21 mouse cellular contexts compared by ENCODE assay signal in genomic region chr7:145019137-145019536, GRCm38 (mm10).
A peak's percentile ranks its signal among the peaks of the same experiment; 100 is the strongest.
DNase-seq lines count a peak whose midpoint lies in the region; ATAC-seq and TF ChIP-seq lines count a peak whose summit lies in the region.
"Had no signal": no experiment of that assay in that cellular context is flagged by ENCODE, and none has a peak within 500 bp of the region (broad histone marks: within the 10 kb centered on the region; RNA-seq: fewer than 3 reads in every experiment).

No protein-coding gene starts in this region.

- DNase-seq in hindbrain, postnatal 0 days (ENCODE audit: low spot score): peak; percentile 36
- peak; percentile 45 for DNase-seq in brain, adult 2 months (ENCODE audit: low read depth, low spot score)
- peak; percentile 11 to 40 for DNase-seq in layer of hippocampus, adult 8-10 months (ENCODE audit: low spot score in 2 of 2)
- peak; percentile 67 to 78 for DNase-seq in right cerebral cortex, postnatal 10 days (ENCODE audit: low spot score in 2 of 2)
- DNase-seq in gastrocnemius, postnatal 14 days: no peak
- no peak for DNase-seq in kidney, postnatal 14 days
- DNase-seq: adrenal gland, postnatal 36 days; cerebellum, adult 18-20 months; cerebellum, postnatal 25 days; embryo, embryonic 11 days; gastrocnemius, postnatal 25 days; kidney, adult 9 months; kidney, postnatal 36 days; thymus, postnatal 36 days had no signal

- no peak overlapping the region for H3K9ac ChIP-seq in hindbrain, postnatal 0 days (replicated peaks; ENCODE audit: low read length)
- no peak overlapping the region for H3K9ac ChIP-seq in hindbrain, embryonic 13.5 days
- H3K9ac ChIP-seq: limb, embryonic 15.5 days; liver, embryonic 15.5 days; midbrain, embryonic 12.5 days; neural tube, embryonic 13.5 days had no signal

- 0 out of 2 replicates have a peak, but pooled peaks cover 3% of the 10 kb centered on the region for H3K4me1 ChIP-seq in hindbrain, postnatal 0 days (ENCODE audit: insufficient read depth, low read length)
- peaks cover 10% of the 10 kb centered on the region for H3K4me1 ChIP-seq in hindbrain, embryonic 13.5 days (replicated peaks)
- H3K4me1 ChIP-seq: limb, embryonic 15.5 days; liver, embryonic 15.5 days had no signal

- no peaks in the 10 kb centered on the region for H3K27me3 ChIP-seq in hindbrain, postnatal 0 days (ENCODE audit: insufficient read depth, low read length)
- 0 out of 2 replicates have a peak, but pooled peaks cover 3% of the 10 kb centered on the region for H3K27me3 ChIP-seq in hindbrain, embryonic 13.5 days
- H3K27me3 ChIP-seq: limb, embryonic 15.5 days; liver, embryonic 15.5 days; midbrain, embryonic 12.5 days; neural tube, embryonic 13.5 days had no signal

- no peak overlapping the region for H3K4me2 ChIP-seq in hindbrain, postnatal 0 days (ENCODE audit: low read depth, low read length)
- no peak overlapping the region for H3K4me2 ChIP-seq in hindbrain, embryonic 13.5 days
- H3K4me2 ChIP-seq: limb, embryonic 15.5 days; liver, embryonic 15.5 days; midbrain, embryonic 12.5 days; neural tube, embryonic 13.5 days had no signal

- TF ChIP-seq CTCF in hindbrain, postnatal 0 days (IDR thresholded peaks at IDR 0.05; ENCODE audit: low read depth): no peak

- no peaks in the 10 kb centered on the region for H3K36me3 ChIP-seq in hindbrain, postnatal 0 days (ENCODE audit: insufficient read depth, low read length)
- H3K36me3 ChIP-seq in hindbrain, embryonic 13.5 days: no peaks in the 10 kb centered on the region
- H3K36me3 ChIP-seq: hindbrain, embryonic 10.5 days; limb, embryonic 15.5 days; liver, embryonic 15.5 days; midbrain, embryonic 12.5 days; neural tube, embryonic 13.5 days had no signal

- intact Hi-C loops in gastrocnemius, postnatal 14 days (cut with DNase I; ENCODE audit: low total_unique reads): no loop called here

- H3K9me3 ChIP-seq in hindbrain, postnatal 0 days (ENCODE audit: low read length): no peaks in the 10 kb centered on the region
- H3K9me3 ChIP-seq in hindbrain, embryonic 13.5 days: no peaks in the 10 kb centered on the region
- H3K9me3 ChIP-seq: hindbrain, embryonic 10.5 days; limb, embryonic 15.5 days; liver, embryonic 15.5 days; midbrain, embryonic 12.5 days; neural tube, embryonic 13.5 days had no signal

- no peak for ATAC-seq in hindbrain, postnatal 0 days
- ATAC-seq in hindbrain, embryonic 13.5 days (ENCODE audit: low FRiP score): no peak

- WGBS in hindbrain, postnatal 0 days: 64% methylated on average over 2 of the region's 2 CpGs
- 87% methylated on average over 2 of the region's 2 CpGs for WGBS in hindbrain, embryonic 13.5 days

- no peak overlapping the region for H3K27ac ChIP-seq in hindbrain, postnatal 0 days
- no peak overlapping the region for H3K27ac ChIP-seq in hindbrain, embryonic 13.5 days
- H3K27ac ChIP-seq: hindbrain, embryonic 10.5 days; limb, embryonic 15.5 days; liver, embryonic 15.5 days; macrophage; midbrain, embryonic 12.5 days; neural tube, embryonic 13.5 days had no signal

- H3K4me3 ChIP-seq in hindbrain, postnatal 0 days (ENCODE audit: low read length): no peak overlapping the region
- no peak overlapping the region for H3K4me3 ChIP-seq in hindbrain, embryonic 13.5 days
- H3K4me3 ChIP-seq: hindbrain, embryonic 10.5 days; limb, embryonic 15.5 days; liver, embryonic 15.5 days; midbrain, embryonic 12.5 days; neural tube, embryonic 13.5 days had no signal

Comparison
In these comparisons a context has a peak if more than half of its experiments do, and no peak if none do; other contexts are left out.
1. DNase-seq: peak in hindbrain, postnatal 0 days (single experiment), brain, adult 2 months (single experiment), layer of hippocampus, adult 8-10 months (2 of 2) and right cerebral cortex, postnatal 10 days (2 of 2); none in gastrocnemius, postnatal 14 days (single experiment) and kidney, postnatal 14 days (single experiment).